Mouse (Mus musculus) adrenal gland, adult 2 months (tissue): ENCODE results near the gene Cdc16. TPM values are rescaled to one million over a fixed set of nuclear protein-coding genes. Genes with fewer than 3 reads are reported as not detected.
"Not testable (repeated sequence)": the region's sequence is repeated elsewhere in the genome, so short reads cannot be mapped to it uniquely, and the experiment has no call there.

Experiments used
- DNase-seq: peaks from one replicate; pipeline ENCODE4 v3.0.0; 2021
- long read RNA-seq: library from polyadenylated mRNA; stranded (forward); transcript quantifications from one replicate; pipeline ENCODE4 v2.0.0, GENCODE M21; 2021
- polyA plus RNA-seq: library from polyadenylated mRNA; depleted of rRNA; stranded (reverse); fragments of >200 nt; gene quantifications from 2 replicates; pipeline ENCODE4 v1.2.3, GENCODE M21; 2012; rRNA removed
- total RNA-seq, 2 experiments: library from RNA; stranded (reverse); gene quantifications; 2 replicates each; pipeline ENCODE4 v1.2.3; 2021

Cdc16 gene
- total RNA-seq (10 to 100 TPM; 51.0 to 57.0 TPM), polyA plus RNA-seq (27.5 and 28.8 TPM in 2 replicates)
- long read RNA-seq, transcript Cdc16-201 (18 exons, 2,301 nt) = major isoform, 59 of 61 reads
- long read RNA-seq, partial matches to known transcripts = 0 of 61 reads
- long read RNA-seq, other reads (novel, unspliced or antisense) = 2 of 61 reads

DNA sequence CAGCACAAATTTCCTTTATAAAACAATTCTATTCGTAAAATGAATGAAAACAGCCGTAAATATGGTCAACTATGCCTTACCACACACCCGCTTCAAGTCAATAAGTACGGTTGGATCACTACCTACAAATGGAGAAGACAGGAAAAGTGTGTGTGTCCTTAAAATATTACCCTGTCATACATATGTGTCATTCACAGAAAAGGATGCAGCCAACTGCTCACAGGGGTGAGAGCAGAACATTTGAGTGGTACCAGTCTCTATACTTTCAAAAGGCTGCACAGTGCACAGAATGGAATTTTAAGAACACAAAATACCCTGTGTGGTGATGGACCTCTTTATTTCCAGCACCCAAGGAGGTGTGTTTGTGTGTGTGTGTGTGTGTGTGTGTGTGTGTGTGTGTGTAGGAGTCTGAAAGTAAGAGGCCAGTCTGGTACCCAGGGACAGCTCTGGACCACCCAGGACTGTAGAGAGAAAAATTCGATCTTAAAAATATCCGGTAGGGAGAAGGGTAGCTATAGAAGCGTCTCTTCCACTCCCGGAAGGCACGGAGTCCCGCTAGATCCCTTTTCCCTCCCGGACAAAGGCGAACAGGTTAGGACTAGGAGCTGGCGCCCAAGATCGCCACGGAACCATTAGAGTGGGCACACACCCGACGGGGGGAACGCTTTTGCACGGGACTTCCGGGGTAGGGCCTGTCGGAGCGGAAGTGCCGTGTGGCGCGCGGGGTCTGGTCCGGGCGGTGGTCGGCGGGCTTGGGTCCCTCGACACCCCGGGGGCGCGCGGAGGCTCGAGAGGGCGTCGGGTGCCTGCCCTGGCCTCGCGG lies at the start of gene Cdc16:
Gene Cdc16 (plus strand): TSS at position 695 of the 823 bp plus-strand sequence.
- peak; percentile 92 for DNase-seq

DNA sequence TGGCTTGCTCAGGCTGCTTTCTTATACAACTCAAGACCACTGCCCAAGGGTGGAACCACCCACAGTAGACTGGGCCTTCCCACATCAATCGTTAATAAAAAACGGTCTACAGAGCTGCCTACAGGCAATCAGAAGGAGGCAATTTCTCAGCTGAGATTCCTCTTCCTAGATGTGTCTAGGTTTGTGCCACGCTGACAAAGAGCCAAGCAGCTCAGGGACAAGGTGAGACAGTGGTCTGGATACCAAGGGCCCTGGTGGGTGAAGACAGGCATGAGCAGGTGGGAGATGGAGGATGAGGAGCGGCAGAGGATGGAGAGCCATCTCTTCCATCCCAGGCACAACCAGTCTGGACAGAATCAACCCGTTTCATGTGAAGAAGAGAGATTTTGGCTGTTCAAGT lies 49.0 kb upstream of the Cdc16 start:
- no peak for DNase-seq

DNA sequence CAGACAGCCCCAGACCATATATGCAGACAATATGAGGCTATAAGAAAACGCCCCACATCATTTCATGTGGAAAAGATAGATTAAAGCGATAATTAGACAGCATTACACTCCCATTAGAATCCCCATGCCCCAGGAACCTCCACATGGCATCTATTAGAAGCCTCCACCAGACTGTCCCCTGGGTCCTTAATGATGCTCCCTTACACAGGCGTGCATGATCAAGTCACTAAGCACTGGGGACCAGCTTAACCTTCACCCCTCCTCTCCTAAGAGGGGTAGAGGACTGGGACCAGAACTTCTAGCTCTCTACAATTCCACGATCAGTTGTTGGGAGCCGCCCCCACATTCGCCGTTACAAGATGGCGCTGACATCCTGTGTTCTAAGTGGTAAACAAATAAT lies 38.5 kb upstream of the Cdc16 start:
- no peak for DNase-seq

DNA sequence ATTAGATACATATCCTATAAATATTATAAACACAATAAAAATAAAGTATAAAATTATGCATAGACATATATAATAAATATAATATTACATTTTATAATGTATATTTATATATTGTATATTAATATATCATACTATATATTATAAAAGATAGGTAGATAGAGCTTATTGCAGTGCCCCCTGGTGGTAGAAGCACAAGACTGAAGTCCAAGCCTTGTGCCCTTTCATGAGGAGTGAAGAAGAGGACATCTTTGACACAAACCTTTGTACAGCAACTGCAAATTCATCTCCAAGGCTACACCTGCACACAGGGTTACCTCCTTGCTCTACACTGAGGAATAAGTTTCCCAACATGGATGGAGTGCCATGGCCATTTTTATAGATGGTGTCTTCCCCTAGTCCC lies 31.8 kb upstream of the Cdc16 start:
- peak; percentile 25 for DNase-seq

- peak; percentile 14 for DNase-seq
These were observed 29.9 kb upstream of the Cdc16 start for GRCm38 (mm10) chr8:13727469-13728094.

DNA sequence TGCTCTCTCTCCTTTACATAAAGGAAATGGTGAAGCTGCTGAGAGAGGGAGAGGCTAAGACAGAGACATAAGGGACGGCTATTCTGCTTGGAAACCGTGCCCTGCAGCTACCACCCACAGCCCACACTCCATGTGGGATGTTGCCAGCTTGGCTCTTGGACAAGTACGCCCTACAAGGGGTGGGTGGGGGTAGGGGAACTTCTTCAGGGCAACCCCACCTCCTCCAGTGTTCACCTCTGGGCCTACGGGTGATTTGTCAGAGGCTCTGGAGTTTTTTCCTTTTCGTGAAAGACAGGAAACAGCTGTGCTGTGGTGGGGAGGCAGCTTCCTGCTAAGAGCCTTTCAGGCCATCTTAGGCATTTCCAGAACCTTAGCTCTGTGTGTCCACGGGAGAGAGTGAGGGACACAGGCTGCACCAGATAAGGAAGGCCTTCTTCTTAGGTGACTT lies 17.1 kb upstream of the Cdc16 start:
- DNase-seq = peak; percentile 27

DNA sequence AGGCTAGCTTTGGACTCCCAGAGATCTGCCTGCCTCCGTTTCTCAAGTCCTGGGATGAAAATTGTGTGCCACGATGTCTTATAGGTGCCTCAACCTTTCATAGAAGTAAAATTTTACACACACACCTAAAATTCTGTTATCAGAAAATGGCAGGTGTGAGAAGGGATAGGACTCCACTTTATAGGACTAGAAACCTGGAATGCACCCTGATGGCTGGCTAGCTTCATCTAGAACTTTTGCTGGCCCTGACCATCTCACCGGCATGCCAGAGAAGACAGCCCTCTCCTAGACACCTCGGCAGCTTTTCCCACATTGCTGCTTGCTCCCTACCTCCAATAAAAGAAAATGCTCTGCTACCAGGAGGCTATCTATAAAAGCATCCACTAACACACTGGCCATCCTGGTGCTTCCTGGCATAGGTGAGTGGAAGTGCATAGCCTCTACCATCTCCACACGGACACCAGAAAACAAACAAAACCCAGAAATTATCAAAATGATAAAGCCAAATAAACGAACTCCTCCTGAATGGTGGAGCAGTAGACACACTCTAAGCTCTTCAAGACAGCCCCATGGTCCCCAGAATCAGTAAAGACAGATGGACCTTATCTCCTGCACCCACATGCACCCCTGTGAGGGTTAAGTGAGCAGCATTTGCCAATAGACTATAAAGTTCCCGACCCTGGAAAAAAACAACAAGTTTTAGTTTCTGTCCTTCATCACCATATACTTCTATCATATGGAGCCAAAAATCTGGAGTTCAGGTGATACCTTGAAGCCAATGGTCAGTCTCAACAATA lies 16.5 kb upstream of the Cdc16 start:
- DNase-seq = no peak

GRCm38 (mm10) chr8:13746212-13746611 lies 11.3 kb upstream of the Cdc16 start:
- DNase-seq = not testable (repeated sequence)

- DNase-seq = no peak
These were observed 9.8 kb upstream of the Cdc16 start for GRCm38 (mm10) chr8:13747626-13748025.

- peak; percentile 73 for DNase-seq
These were observed 3.8 kb upstream of the Cdc16 start for GRCm38 (mm10) chr8:13753680-13754079.

- no peak for DNase-seq
These were observed 996 bp upstream of the Cdc16 start for GRCm38 (mm10) chr8:13756480-13756879.

DNA sequence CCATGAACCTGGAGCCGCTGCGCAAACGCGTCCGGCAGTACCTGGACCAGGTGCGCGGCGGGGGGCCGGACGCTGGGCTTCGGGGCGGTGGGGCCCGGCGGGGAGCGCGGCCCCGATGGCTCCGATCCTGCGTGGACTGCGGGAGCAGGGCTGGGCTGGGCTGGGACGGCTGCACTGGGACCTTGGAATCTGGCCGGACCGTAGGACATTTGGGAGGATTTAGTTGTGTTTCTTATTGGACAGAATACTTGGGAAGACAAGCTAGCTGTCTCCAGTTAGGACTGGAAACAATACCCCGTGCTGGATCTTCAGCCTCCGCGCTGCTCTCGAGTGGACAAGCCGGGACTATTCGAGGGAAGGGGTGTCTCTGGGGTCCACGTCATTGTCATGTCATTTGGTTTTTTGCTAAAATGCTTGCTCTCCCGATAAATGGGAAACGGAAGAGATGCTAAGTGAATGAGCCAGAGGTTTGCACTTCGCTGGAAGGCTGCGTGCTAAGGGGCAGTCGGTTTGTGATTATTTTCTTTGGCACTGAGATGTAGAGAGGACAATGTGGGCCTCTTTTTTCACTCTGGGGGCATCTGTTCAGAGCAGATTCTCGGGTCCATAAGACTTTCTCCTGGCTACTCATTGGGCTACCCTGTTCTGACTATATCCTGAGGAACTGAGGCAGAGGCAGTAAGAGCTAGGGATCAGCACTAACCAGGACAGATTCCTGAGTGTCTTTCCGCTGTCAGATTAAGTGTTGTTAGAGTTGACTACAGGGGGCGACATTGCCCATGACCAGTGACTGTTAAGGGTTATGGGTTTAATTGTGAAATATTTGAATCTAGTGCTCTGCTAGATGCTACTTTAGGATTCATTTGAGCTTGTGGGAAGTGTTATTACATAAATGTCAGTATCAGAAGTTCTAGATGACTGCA lies 590 bp downstream of the Cdc16 start:
- DNase-seq = peak; percentile 55

DNA sequence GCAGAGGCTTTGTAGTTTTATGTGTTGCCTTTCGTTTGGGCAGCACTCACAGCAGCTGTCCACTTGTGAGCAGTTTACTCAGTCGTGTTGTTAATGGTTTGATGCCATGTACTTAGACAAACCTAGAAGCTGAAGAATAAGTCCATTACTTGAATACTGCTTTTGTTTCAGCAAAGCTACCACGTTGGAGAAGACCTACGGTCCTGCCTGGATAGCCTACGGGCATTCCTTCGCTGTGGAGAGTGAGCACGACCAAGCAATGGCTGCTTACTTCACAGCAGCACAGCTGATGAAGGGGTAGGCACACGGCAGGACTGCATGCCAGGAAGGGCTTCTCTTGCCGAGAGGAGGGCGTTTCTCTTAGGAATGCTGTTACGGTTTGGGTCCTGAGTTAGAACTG lies 11.7 kb downstream of the Cdc16 start:
- no peak for DNase-seq

GRCm38 (mm10) chr8:13780536-13780935 lies 23.1 kb downstream of the Cdc16 start:
- peak; percentile 38 for DNase-seq

DNA sequence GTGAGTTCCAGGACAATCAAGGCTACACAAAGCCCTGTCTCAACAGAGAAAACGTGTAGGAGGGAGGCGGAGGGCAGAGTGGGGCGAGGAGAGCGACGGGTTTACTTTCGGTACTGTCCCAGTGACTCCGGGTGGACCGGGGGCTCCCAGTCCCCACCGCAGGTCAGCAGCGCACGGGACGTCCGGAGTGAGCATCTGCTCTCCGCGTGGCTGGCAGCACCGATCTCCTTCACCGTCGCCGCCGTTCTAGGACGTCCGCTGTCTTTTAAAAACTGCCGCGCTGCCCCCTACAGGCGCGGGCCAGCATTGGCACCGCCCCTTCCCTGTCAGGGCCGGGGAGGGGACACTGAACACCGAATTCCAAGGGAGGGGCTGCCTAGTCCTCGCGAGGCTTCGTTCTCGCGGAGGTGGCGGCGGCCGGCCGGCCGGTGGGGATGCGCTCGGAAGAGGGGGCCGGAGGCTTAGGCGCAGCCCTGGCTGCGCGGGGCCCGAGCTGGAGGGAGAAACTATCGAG lies 27.8 kb downstream of the Cdc16 start, which contains the start of gene Upf3a:
Gene Upf3a (plus strand): TSS at position 366 of the 514 bp plus-strand sequence.
- DNase-seq = peak; percentile 95

DNA sequence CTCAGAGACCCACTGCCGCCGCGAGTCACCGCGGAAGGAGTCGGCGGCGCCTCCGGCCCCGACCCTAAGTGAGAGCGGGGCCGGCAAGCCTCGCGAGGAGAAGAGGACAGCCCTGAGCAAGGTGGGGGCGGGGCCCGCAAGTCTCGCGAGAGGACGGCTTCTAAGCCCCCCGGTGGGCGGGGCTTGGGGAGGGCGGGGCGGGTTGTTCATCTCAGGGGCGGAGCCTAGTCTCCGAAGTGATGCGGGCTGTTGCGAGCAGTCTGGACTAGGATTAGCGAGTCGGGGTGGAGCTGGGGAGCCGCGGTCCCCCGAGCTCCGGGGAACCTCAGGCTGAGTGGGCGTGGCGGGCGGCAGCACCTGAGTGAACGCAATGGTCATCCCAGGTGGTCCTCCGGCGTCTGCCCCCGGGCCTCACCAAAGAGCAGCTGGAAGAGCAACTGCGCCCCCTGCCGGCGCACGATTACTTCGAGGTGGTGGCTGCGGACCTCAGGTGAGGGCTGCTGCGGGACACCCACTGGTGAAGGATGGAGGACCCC lies 28.4 kb downstream of the Cdc16 start:
- DNase-seq = peak; percentile 97

DNA sequence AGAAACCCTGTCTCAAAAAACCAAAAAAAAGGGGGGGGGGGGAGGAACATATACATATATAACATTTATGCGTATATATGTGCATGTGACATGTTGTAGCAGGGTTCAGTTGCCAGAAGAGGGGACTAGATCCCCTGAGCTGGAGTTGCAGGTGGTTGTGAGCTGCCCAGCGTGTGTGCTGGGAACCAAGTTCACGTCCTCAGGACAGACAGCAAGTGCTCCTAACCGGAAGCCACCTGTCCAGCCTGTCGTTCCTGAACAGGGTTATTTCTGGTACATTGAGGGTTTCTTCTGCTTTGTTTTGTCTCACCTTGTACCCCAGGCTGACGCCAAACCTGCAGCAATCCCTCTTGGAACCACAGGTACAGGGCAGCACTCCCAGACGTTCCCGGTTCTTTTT lies 32.1 kb downstream of the Cdc16 start:
- DNase-seq = no peak

GRCm38 (mm10) chr8:13793097-13793745 lies 35.7 kb downstream of the Cdc16 start:
- no peak for DNase-seq

- no peak for DNase-seq
These were observed 36.2 kb downstream of the Cdc16 start for GRCm38 (mm10) chr8:13793746-13794101.

DNA sequence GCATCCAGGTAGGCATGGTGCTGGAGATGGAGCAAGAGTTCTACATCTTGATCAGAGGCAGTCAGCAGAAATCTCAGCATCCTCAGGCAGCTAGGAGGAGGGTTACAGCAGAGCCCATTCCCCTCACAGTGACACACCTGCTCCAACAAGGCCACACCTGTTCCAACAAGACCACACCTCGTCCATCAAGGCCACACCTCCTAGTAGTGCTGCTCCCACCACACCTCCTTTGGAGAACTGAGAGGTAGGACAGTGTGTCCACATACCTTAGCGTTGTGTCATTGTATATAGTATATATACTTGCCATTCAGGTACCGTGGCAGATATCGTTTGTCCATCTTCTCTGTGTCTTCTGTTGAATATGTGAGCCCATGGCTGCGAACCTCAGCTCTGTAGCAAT lies 40.2 kb downstream of the Cdc16 start:
- no peak for DNase-seq
